Mouse (Mus musculus): ENCODE results near the gene Zfp385b. TPM values are rescaled to one million over a fixed set of nuclear protein-coding genes. Genes with fewer than 3 reads are reported as not detected.

Gene Zfp385b
- not detected for total RNA-seq (2023)

DNA sequence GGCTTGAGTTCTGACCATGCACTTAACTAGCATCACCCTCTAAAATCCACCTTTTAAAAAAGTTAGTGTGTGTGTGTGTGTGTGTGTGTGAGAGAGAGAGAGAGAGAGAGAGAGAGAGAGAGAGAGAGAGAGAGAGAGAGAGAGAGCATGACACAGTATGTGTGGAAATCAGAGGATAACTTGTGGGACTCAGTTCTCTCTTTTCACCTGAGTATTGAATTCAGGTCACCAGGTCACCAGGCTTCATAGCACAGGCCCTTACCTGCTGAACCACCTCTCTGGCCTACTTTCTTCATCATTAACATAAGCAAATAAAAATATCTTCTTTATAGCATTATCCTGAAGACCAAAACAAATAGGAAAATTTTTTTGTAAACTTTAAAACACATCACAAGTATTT lies at the start of gene Zfp385b:
Gene Zfp385b, minus strand, starts transcription at position 101 of the 400 bp plus-strand sequence.

Other genes starting within 250 kb of the Zfp385b start
- gene Cwc22, start 126.7 kb upstream of the Zfp385b start, total RNA-seq (2023) = 10 to 100 TPM; 43.1 to 50.3 TPM

Data from T-cell, adult 66 days (primary cell).